Mouse (Mus musculus) C2C12 (cell line): ENCODE measurements around the gene Gm10228. TPM values are rescaled to one million over a fixed set of nuclear protein-coding genes. Genes with fewer than 3 reads are reported as not detected.

Experiments
- H3K27me3 ChIP-seq: one replicate; pipeline ENCODE4 v1.6.1; 2011; ENCODE audit not compliant: control insufficient read depth, insufficient read depth, insufficient read length
- H3K36me3 ChIP-seq: one replicate; pipeline ENCODE4 v1.6.1; 2011; ENCODE audit not compliant: control insufficient read depth, insufficient read depth
- H3K4me3 ChIP-seq: one replicate; pipeline ENCODE4 v1.5.1; 2011; ENCODE audit warnings: mild to moderate bottlenecking, control low read depth; ENCODE audit not compliant: poor library complexity, insufficient read depth, severe bottlenecking
- H3K79me2 ChIP-seq: one replicate; pipeline ENCODE4 v1.6.1; 2011; ENCODE audit not compliant: control insufficient read depth, insufficient read depth
- H3K79me3 ChIP-seq: one replicate; pipeline ENCODE4 v1.6.1; 2011; ENCODE audit warnings: low read depth, control low read depth
- H3ac ChIP-seq: one replicate; pipeline ENCODE3; 2011; ENCODE audit warnings: low read depth; ENCODE audit not compliant: control insufficient read depth, insufficient read length
- CEBPB ChIP-seq: IDR thresholded peaks from one replicate; pipeline ENCODE4 v1.6.1; 2011; ENCODE audit warnings: low read depth, mild to moderate bottlenecking, control low read depth, moderate library complexity
- CTCF ChIP-seq: IDR thresholded peaks from one replicate; pipeline ENCODE4 v1.5.1; 2011; ENCODE audit not compliant: control insufficient read depth, insufficient read depth, insufficient read length
- FOSL1 ChIP-seq: IDR thresholded peaks from one replicate; pipeline ENCODE4 v1.8.0; 2011; ENCODE audit warnings: mild to moderate bottlenecking, low read length; ENCODE audit not compliant: poor library complexity, insufficient read depth, severe bottlenecking
- MAX ChIP-seq: IDR thresholded peaks from one replicate; pipeline ENCODE4 v1.6.1; 2011; ENCODE audit warnings: mild to moderate bottlenecking, control low read depth
- MYOD1 ChIP-seq: IDR thresholded peaks from one replicate; pipeline ENCODE4 v1.6.1; 2011; ENCODE audit warnings: low read depth; ENCODE audit not compliant: control insufficient read depth, insufficient read length
- MYOG ChIP-seq: IDR thresholded peaks from one replicate; pipeline ENCODE4 v1.6.1; 2011; ENCODE audit not compliant: control insufficient read depth, insufficient read length; ENCODE audit errors: extremely low read depth
- USF1 ChIP-seq: IDR thresholded peaks from one replicate; pipeline ENCODE4 v1.6.1; 2011; ENCODE audit warnings: low read depth, mild to moderate bottlenecking, control low read depth, moderate library complexity
- polyA plus RNA-seq: library from polyadenylated mRNA; unstranded; fragments of >200 nt; fragmentation: generic; extraction: Trizol; gene quantifications from one replicate; pipeline ENCODE4 v1.2.1, GENCODE M21; 2012; ENCODE audit warnings: missing spikeins

Gm10228 gene
- polyA plus RNA-seq, 1 experiment, result not detected

DNA sequence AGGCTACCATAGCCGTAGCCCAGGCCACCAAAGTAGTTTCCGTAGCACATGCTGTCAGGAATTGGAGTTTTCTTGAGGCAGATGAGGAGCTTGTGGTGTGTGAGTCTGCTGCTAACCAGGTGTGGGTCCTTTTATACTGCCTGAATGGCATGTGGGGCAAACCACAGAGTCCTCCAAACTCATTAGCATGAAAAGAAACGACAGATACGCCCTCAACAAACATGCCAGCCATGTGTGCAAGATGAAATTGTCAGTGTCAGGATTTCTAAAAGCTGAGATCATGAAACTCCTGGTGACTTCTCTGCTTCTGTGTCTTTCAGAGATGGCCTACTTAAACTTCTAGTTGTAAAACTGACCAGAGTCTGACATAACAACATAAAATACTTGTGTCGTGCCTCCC, 30.6 kb downstream of the Gm10228 start, which contains the start of gene Krtap22-2:
Gene Krtap22-2 (minus strand): TSS at position 101 of the 400 bp plus-strand sequence.
- Histone ChIP-seq H3K4me3 (no peak within 1 kb of the TSS), H3K79me3 (no peaks in the 10 kb centered on the region), H3ac (no peak within 1 kb of the TSS), H3K36me3 (no peaks in the 10 kb centered on the region), H3K27me3 (no peaks in the 10 kb centered on the region), H3K79me2 (no peaks in the 10 kb centered on the region)
- TF ChIP-seq FOSL1 (no peak), MYOG (no peak), MAX (no peak), CTCF (no peak), USF1 (no peak), MYOD1 (no peak), CEBPB (no peak)

Other genes with a start within 250 kb of the Gm10228 start
- not detected for gene Gm20741, start 229.3 kb downstream of the Gm10228 start, polyA plus RNA-seq
- gene Krtap15, start 221.3 kb downstream of the Gm10228 start, polyA plus RNA-seq, result not detected
- gene Krtap14, start 215.3 kb downstream of the Gm10228 start, polyA plus RNA-seq, result not detected
- gene Krtap19-1, start 172.1 kb downstream of the Gm10228 start, polyA plus RNA-seq, result not detected
- not detected for gene Krtap19-2, start 167.2 kb downstream of the Gm10228 start, polyA plus RNA-seq
- gene Krtap19-3, start 163.4 kb downstream of the Gm10228 start, polyA plus RNA-seq, result not detected
- gene Krtap19-4, start 156.4 kb downstream of the Gm10228 start, polyA plus RNA-seq, result not detected
- gene Krtap19-5, start 145.0 kb downstream of the Gm10228 start, polyA plus RNA-seq, result not detected
- not detected for gene Krtap19-9b, start 109.2 kb downstream of the Gm10228 start, polyA plus RNA-seq
- gene Krtap16-3, start 78.6 kb downstream of the Gm10228 start, polyA plus RNA-seq, result not detected
- gene Krtap22-2, start 30.7 kb downstream of the Gm10228 start, polyA plus RNA-seq, result not detected
- not detected for gene Gm10229, start 26.2 kb downstream of the Gm10228 start, polyA plus RNA-seq
- not detected for gene Krtap6-1, start 9.8 kb downstream of the Gm10228 start, polyA plus RNA-seq
- gene Krtap6-5, start 6.4 kb upstream of the Gm10228 start, polyA plus RNA-seq, result not detected
- not detected for gene 1110025L11Rik, start 22.5 kb upstream of the Gm10228 start, polyA plus RNA-seq
- gene Krtap6-3, start 42.5 kb upstream of the Gm10228 start, polyA plus RNA-seq, result not detected
- not detected for gene Gm6358, start 99.4 kb upstream of the Gm10228 start, polyA plus RNA-seq
- not detected for gene Gm10061, start 109.6 kb upstream of the Gm10228 start, polyA plus RNA-seq
- gene Gm9789, start 116.5 kb upstream of the Gm10228 start, polyA plus RNA-seq, result not detected
- gene Gm7735, start 128.0 kb upstream of the Gm10228 start, polyA plus RNA-seq, result not detected
- not detected for gene 1110057P08Rik, start 133.3 kb upstream of the Gm10228 start, polyA plus RNA-seq
- not detected for gene Krtap20-2, start 164.4 kb upstream of the Gm10228 start, polyA plus RNA-seq